Mouse (Mus musculus): ENCODE measurements around the gene Specc1. TPM values are rescaled to one million over a fixed set of nuclear protein-coding genes. Genes with fewer than 3 reads are reported as not detected.

The Specc1 gene
- polyA plus RNA-seq, 1 experiment from 2014 or later: 15.7 TPM

DNA sequence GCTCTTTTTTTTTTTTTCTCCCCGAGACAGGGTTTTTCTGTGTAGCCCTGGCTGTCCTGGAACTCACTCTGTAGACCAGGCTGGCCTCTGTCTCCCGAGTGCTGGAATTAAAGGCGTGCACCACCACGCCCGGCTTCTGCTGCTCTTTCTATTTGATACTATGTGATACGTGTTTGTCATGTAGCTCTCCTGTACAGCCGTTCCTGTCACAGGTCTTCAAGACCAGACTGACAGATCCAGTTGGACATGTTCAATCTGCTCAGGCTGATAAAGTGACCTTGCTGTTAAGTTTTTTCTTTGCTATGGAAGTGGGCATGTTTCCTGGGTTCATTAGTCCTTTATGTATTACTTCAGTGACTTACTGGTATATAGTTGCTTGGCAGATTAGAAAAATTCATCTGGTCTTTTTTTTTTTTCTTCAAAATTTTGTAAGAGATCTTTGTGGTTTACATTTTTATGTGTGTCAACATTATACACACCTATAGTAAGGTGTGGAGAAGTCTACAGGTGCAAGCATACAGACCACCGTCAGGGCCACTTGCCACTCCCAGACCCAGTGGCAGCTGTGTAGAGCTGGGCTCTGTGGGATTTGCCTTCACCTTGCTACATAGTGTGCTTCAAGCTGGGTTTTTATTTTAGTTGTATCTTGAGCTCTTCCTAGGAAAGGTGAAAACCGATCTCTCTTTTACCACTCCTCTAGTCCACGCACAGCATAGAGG, 221.0 kb downstream of the Specc1 start:
- Histone ChIP-seq H3K9me3 (no peaks in the 10 kb centered on the region), H3K27ac (no peak overlapping the region), H3K4me2 (no peak overlapping the region), H3K9ac (no peak overlapping the region), H3K4me1 (no peaks in the 10 kb centered on the region), H3K27me3 (no peaks in the 10 kb centered on the region), H3K4me3 (replicated peaks) (no peak overlapping the region), H3K36me3 (replicated peaks) (peaks cover 9% of the 10 kb centered on the region)
- no peak for ATAC-seq (ENCODE audit: low FRiP score)
- WGBS: 89% methylated on average over 10 of the region's 10 CpGs

DNA sequence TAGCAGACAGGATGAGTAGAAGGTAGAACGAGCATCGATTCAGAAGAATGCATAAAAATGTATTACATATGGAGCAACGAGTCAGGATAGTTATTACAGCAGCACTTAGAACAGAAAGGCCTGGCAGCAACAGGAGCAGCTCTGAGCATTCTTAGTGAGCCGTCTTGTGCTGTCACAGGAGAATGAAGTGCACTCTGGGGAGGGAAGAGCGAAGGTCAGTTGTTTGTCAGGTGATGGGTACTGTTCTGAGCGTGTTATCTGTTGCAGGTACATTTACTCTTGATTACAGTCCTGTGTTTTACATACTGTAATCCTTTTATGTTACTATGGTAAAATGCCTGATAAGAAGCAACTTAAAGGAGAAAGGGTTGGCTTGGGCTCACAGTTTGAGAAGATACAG, 224.2 kb downstream of the Specc1 start:
- H3K27me3 ChIP-seq: no peaks in the 10 kb centered on the region
- H3K27ac ChIP-seq: no peak overlapping the region
- ATAC-seq (ENCODE audit: low FRiP score): no peak
- peaks cover 9% of the 10 kb centered on the region for H3K36me3 ChIP-seq (replicated peaks)
- WGBS: 91% methylated on average over 6 of the region's 6 CpGs
- H3K4me2 ChIP-seq: no peak overlapping the region
- no peak overlapping the region for H3K9ac ChIP-seq
- H3K4me1 ChIP-seq: no peaks in the 10 kb centered on the region
- no peak overlapping the region for H3K4me3 ChIP-seq (replicated peaks)
- H3K9me3 ChIP-seq: no peaks in the 10 kb centered on the region

DNA sequence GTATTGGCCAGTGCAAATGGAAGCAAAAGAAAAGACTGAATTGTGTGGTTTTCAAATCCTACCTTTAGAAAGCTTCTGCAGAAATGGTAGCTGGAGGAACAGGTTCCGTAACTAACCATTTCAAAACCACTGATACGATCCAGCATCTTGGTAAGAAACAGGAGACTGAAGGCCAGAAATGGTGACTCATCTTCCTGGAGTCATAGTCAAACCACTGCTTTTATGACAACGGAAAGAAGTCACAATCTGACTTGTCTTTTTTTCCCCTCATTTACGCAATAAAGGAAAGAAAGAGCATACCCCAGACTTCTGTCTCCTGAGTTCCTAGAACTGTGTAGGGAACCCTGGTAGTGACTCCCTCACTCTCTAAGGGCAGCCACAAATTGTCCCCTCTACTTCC, 228.3 kb downstream of the Specc1 start:
- H3K27ac ChIP-seq: no peak overlapping the region
- WGBS: 95% methylated on average over 4 of the region's 4 CpGs
- H3K9ac ChIP-seq: no peak overlapping the region
- H3K4me3 ChIP-seq (replicated peaks): no peak overlapping the region
- H3K4me2 ChIP-seq: no peak overlapping the region
- ATAC-seq (ENCODE audit: low FRiP score): no peak
- no peaks in the 10 kb centered on the region for H3K27me3 ChIP-seq
- H3K9me3 ChIP-seq: no peaks in the 10 kb centered on the region
- H3K36me3 ChIP-seq (replicated peaks): peaks cover 9% of the 10 kb centered on the region
- no peaks in the 10 kb centered on the region for H3K4me1 ChIP-seq

DNA sequence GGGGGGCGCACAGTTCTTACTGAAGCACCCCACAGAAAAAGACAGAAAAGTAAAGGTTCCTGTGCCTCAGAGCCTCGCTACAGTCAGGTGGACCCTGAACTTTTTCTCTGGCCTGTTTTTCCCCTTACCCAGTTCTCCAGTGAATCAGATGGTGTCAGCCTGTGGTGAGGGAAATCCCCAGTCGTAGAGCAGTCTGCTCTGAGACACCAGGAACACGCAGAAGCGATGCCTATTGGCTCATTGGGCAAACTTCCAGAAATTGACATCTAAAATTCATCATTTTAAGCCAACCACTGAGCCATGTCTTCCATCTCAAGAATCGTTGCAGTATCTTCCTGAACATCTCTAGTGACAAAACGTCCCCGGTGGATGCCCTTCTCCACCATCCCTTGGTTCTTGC, 230.5 kb downstream of the Specc1 start:
- no peak for ATAC-seq (ENCODE audit: low FRiP score)
- no peak overlapping the region for H3K4me2 ChIP-seq
- H3K36me3 ChIP-seq (replicated peaks): no peaks in the 10 kb centered on the region
- no peak overlapping the region for H3K9ac ChIP-seq
- no peaks in the 10 kb centered on the region for H3K9me3 ChIP-seq
- WGBS: 90% methylated on average over 8 of the region's 8 CpGs
- H3K27me3 ChIP-seq: no peaks in the 10 kb centered on the region
- no peaks in the 10 kb centered on the region for H3K4me1 ChIP-seq
- no peak overlapping the region for H3K27ac ChIP-seq
- H3K4me3 ChIP-seq (replicated peaks): no peak overlapping the region

DNA sequence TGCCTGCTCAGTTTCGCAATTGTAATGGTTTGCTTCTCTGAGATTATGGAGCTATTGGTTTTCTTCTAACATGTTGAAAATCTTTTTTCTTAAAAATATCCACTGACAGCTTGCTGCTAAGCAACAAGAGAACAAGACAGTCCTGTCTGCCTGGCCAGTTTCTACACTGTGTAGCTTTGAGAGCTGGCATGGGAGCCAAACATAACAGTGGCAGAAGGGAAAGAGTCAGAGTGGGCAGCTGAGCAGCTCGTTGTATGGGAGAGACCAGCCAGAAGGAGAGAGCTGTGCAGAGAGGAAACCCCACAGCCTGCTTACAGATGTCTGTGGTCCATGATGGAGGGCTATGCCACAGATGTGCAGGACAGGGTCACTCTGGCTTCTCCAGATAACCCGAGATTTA, 235.5 kb downstream of the Specc1 start:
- no peak for ATAC-seq (ENCODE audit: low FRiP score)
- no peak overlapping the region for H3K4me2 ChIP-seq
- H3K9ac ChIP-seq: no peak overlapping the region
- no peak overlapping the region for H3K27ac ChIP-seq
- H3K4me3 ChIP-seq (replicated peaks): no peak overlapping the region
- H3K9me3 ChIP-seq: no peaks in the 10 kb centered on the region
- 83% methylated on average over 3 of the region's 3 CpGs for whole genome bisulfite sequencing
- no peaks in the 10 kb centered on the region for H3K27me3 ChIP-seq
- H3K4me1 ChIP-seq: no peaks in the 10 kb centered on the region; the same call in 1 of the 2 replicates
- no peaks in the 10 kb centered on the region for H3K36me3 ChIP-seq (replicated peaks)

DNA sequence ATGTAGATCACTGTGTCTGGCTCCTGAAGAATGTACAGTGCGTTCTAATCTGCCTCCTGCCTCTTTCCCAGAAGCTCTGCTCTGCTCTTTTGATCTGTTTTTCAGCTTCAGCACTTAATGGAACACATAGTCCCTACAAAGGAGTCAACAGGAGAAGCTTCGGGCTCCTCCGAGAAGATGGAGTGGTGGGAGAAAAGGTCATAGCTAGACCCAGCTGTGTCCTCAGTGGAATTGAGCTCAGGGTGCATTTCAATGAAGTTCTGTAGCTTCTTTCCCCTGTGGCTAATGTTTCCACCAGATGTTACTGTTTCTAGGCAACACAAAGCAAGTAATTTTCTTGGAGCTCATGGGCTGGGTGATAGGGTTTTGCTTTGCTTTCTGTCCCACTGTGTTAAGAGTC, 236.6 kb downstream of the Specc1 start:
- H3K9me3 ChIP-seq: no peaks in the 10 kb centered on the region
- no peak for ATAC-seq (ENCODE audit: low FRiP score)
- no peaks in the 10 kb centered on the region; the same call in 1 of the 2 replicates for H3K4me1 ChIP-seq
- H3K9ac ChIP-seq: no peak overlapping the region
- no peak overlapping the region for H3K4me3 ChIP-seq (replicated peaks)
- H3K36me3 ChIP-seq (replicated peaks): no peaks in the 10 kb centered on the region
- WGBS: 92% methylated on average over 3 of the region's 3 CpGs
- no peaks in the 10 kb centered on the region for H3K27me3 ChIP-seq
- H3K27ac ChIP-seq: no peak overlapping the region
- H3K4me2 ChIP-seq: no peak overlapping the region

DNA sequence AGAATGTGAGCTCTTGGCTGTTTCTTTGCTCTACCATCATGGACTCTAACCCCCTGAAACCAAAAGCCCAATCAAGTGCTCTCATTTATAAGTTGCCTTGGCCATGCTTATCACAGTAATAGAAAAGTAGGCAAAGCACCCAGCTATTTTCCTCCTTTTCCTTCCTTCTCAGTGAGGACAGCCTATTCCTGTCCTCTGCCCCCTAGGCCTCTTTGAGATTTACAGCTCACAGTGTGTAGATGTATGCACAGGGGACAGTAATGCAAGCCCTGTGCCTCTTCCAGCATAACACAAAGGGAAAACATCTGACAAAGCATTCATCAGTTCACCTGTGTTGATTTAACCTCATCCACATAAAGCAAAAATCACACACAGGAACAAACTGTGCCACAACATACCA, 237.7 kb downstream of the Specc1 start:
- Histone ChIP-seq H3K36me3 (replicated peaks) (no peaks in the 10 kb centered on the region), H3K4me3 (replicated peaks) (no peak overlapping the region), H3K27me3 (no peaks in the 10 kb centered on the region), H3K9me3 (no peaks in the 10 kb centered on the region), H3K4me1 (no peaks in the 10 kb centered on the region; the same call in 1 of the 2 replicates), H3K9ac (no peak overlapping the region), H3K4me2 (no peak overlapping the region), H3K27ac (no peak overlapping the region)
- ATAC-seq (ENCODE audit: low FRiP score): no peak

DNA sequence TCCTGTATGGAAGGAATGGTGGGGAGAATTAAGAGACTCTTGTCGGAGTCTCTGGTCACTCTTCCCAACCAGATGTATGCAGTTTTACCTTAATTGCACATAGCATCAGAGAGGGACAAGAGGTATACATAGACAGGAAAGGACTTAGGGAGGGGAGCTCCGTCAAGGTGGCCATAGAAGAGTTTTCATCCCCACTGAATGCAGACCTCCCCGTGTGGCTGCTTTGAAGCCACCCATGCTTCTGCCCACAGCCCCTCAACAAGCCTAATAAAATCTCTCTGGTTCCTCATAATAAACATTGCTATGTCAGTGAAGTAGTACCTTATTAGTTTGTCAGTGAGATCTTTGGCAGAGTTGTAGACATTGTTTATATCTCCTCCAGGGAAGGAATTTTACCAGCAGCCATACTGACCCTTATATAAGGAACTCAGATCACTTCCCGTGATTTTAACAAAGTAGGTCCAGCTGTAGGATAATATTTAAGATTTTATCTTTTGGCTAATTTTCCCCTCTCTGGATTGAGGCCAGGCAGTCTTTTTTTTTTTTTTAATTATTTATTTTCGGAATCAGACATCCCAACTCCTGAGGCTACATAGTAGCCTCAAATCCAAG, 244.4 kb downstream of the Specc1 start:
- no peak for ATAC-seq (ENCODE audit: low FRiP score)
- WGBS: 85% methylated on average over 5 of the region's 5 CpGs
- Histone ChIP-seq H3K27ac (no peak overlapping the region), H3K27me3 (no peaks in the 10 kb centered on the region), H3K9ac (no peak overlapping the region), H3K4me3 (replicated peaks) (no peak overlapping the region), H3K36me3 (replicated peaks) (peaks cover 3% of the 10 kb centered on the region; the same call in 1 of the 2 replicates), H3K4me2 (no peak overlapping the region), H3K4me1 (no peaks in the 10 kb centered on the region; the same call in 1 of the 2 replicates), H3K9me3 (no peaks in the 10 kb centered on the region)

DNA sequence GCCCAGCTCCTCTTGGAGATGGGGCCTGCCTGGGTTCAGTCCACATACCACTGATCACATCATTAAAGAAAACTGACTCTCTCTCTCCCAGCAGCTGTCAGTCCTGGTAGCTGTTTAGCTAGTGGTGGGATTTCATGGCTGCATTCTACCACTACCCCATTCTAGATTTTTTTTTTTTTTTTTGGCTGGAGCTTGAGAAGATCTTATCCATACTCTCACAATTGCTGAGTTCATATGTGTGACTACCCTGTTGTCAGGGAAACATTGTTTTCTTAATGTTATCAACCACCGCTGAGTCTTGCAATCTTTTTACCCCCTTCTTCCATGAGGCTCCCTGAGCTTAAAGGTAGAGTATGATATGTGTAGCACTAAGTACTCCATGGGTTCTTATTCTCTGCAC, 246.1 kb downstream of the Specc1 start:
- H3K27me3 ChIP-seq: no peaks in the 10 kb centered on the region
- ATAC-seq (ENCODE audit: low FRiP score): no peak

DNA sequence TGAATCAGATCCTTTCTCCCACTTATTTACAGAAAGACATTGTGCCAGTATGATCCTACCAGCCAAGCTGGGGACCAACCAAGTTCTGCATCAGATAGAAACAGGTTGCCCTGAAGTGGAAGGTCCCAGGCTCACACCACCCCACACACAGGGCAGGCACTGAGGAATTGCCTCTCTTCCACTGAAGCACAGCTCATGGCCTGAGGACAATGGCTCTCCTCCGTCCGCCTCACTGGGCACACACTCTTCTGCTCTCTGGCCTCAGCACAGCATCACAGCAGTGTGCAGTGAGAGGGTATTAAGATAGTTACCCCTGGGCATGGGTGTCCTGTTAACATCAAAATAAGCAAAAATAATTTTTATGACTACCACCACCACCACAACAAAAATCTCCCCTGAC, 252.5 kb downstream of the Specc1 start:
- no peaks in the 10 kb centered on the region for H3K9me3 ChIP-seq
- H3K36me3 ChIP-seq (replicated peaks): peaks cover 12% of the 10 kb centered on the region
- no peaks in the 10 kb centered on the region for H3K4me1 ChIP-seq
- WGBS: 39% methylated on average over 2 of the region's 2 CpGs
- no peak overlapping the region for H3K4me2 ChIP-seq
- no peaks in the 10 kb centered on the region for H3K27me3 ChIP-seq
- no peak for ATAC-seq (ENCODE audit: low FRiP score)
- H3K27ac ChIP-seq: no peak overlapping the region
- no peak overlapping the region for H3K4me3 ChIP-seq (replicated peaks)
- H3K9ac ChIP-seq: no peak overlapping the region

More for the DNA sequence above, 246.1 kb downstream of the Specc1 start:
- Histone ChIP-seq H3K36me3 (replicated peaks) (peaks cover 8% of the 10 kb centered on the region; the same call in 1 of the 2 replicates), H3K9me3 (no peaks in the 10 kb centered on the region), H3K4me1 (no peaks in the 10 kb centered on the region), H3K4me2 (no peak overlapping the region), H3K27ac (no peak overlapping the region), H3K9ac (no peak overlapping the region), H3K4me3 (replicated peaks) (no peak overlapping the region)
- 95% methylated on average over 1 of the region's 1 CpGs for WGBS

DNA sequence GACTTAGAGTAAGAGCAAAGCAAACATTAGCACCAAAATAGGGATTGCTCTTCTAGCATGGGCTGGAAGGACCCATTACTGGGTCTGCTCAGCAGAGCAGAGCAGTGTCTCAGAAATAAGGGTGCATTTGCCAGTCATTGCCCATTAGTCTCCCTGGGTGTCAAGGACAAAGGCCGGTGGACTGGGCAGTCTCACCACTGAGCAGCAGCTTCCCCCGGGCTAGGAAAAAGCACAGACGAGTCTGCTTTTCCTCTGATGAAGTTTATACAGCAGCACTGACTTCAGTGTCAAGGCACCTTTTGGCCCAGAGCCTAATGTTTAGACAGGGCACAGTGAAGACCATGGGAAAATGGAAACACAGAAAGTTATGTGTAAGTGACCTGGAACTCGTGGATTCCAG, 253.3 kb downstream of the Specc1 start:
- no peak overlapping the region for H3K27ac ChIP-seq
- 68% methylated on average over 4 of the region's 4 CpGs for WGBS

DNA sequence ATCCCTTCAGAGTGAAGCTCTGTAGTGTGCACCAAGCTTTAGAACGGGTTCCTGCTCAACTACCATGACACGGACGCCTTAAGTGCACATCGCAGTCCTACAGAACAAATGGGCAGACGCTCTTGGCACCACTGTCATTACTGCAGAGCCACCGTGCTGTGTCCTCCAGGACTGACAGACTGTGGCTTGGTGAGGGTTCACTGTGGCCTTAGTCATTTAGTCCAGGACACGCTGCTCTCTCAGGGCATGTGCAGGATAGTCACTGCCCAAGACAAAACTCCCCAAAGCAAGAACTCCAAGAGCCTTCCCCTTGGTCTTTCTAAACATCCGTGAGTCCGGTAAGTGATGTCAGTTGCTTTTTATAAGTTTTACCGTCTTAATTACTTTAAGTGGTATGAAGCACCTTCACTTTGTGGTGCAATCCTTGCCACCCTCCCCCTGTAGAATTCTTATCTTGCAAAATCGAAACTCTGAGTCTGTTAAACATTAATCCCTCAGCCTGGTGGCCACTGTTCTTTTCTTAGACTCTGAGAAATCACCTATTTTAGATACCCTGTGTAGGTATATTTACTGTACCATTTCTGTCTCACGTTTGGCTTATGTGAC, 256.9 kb downstream of the Specc1 start:
- 94% methylated on average over 12 of the region's 12 CpGs for WGBS
- no peak for ATAC-seq (ENCODE audit: low FRiP score)
- Histone ChIP-seq H3K27me3 (no peaks in the 10 kb centered on the region), H3K9me3 (no peaks in the 10 kb centered on the region), H3K9ac (no peak overlapping the region), H3K4me2 (no peak overlapping the region), H3K27ac (no peak overlapping the region), H3K4me1 (0 out of 2 replicates have a peak, but pooled peaks cover 2% of the 10 kb centered on the region), H3K36me3 (replicated peaks) (no peaks in the 10 kb centered on the region), H3K4me3 (replicated peaks) (no peak overlapping the region)

More for the DNA sequence above, 253.3 kb downstream of the Specc1 start:
- ATAC-seq (ENCODE audit: low FRiP score): no peak
- Histone ChIP-seq H3K27me3 (no peaks in the 10 kb centered on the region), H3K9ac (no peak overlapping the region), H3K4me1 (no peaks in the 10 kb centered on the region), H3K4me2 (no peak overlapping the region), H3K9me3 (no peaks in the 10 kb centered on the region), H3K4me3 (replicated peaks) (no peak overlapping the region), H3K36me3 (replicated peaks) (peaks cover 12% of the 10 kb centered on the region)
